Comparison of ENCODE assay signal across 12 mouse cellular contexts in genomic region chr11:118008843-118009242, GRCm38 (mm10). TPM values are rescaled to one million over a fixed set of nuclear protein-coding genes. Genes with fewer than 3 reads are reported as not detected.
DNase-seq lines count a peak whose midpoint lies in the region; ATAC-seq and TF ChIP-seq lines count a peak whose summit lies in the region.
"Had no signal": no experiment of that assay in that cellular context is flagged by ENCODE, and none has a peak within 500 bp of the region (broad histone marks: within the 10 kb centered on the region; RNA-seq: fewer than 3 reads in every experiment).

No protein-coding gene starts in this region.

- peaks cover 49% of the 10 kb centered on the region for H3K4me1 ChIP-seq in heart, embryonic 13.5 days
- peaks cover 17% of the 10 kb centered on the region for H3K4me1 ChIP-seq in heart, adult 2 months (ENCODE audit: control insufficient read depth, insufficient read depth, low read length)
- peaks cover 73% of the 10 kb centered on the region for H3K4me1 ChIP-seq in liver, embryonic 12.5 days
- peaks cover 30% of the 10 kb centered on the region for H3K4me1 ChIP-seq in liver, embryonic 11.5 days (replicated peaks; ENCODE audit: control insufficient read depth, insufficient read depth, low read length)
- H3K4me1 ChIP-seq in ES-Bruce4 (ENCODE audit: control insufficient read depth, insufficient read depth, low read length): peaks cover 36% of the 10 kb centered on the region
- peaks cover 31% of the 10 kb centered on the region for H3K4me1 ChIP-seq in limb, embryonic 12.5 days (replicated peaks)

- H3K27ac ChIP-seq in heart, embryonic 13.5 days (replicated peaks): peak overlapping the region; percentile 61
- H3K27ac ChIP-seq in heart, adult 2 months: no peak overlapping the region
- peak overlapping the region; percentile 65; the same call in 1 of the 2 replicates for H3K27ac ChIP-seq in liver, embryonic 12.5 days
- H3K27ac ChIP-seq in liver, embryonic 11.5 days (ENCODE audit: low read depth, low read length): no peak overlapping the region
- H3K27ac ChIP-seq in ES-Bruce4 (ENCODE audit: insufficient read depth, low read length): peak overlapping the region; percentile 93
- H3K27ac ChIP-seq in limb, embryonic 12.5 days: 0 out of 2 replicates have a peak overlapping the region, but pooled peaks have one; percentile 59
- H3K27ac ChIP-seq: forebrain, embryonic 15.5 days had no signal

- ATAC-seq in heart, embryonic 13.5 days (ENCODE audit: extremely low read depth, insufficient number of reproducible peaks, low FRiP score, low TSS enrichment): no peak
- no peak for ATAC-seq in liver, embryonic 12.5 days
- no peak for ATAC-seq in liver, embryonic 11.5 days (replicated peaks; ENCODE audit: low FRiP score)
- no peak for ATAC-seq in limb, embryonic 12.5 days (ENCODE audit: insufficient number of reproducible peaks, insufficient read depth, low FRiP score, low TSS enrichment, low read depth)
- ATAC-seq: forebrain, embryonic 15.5 days had no signal

- peak overlapping the region; percentile 1; the same call in 1 of the 2 replicates for H3K4me2 ChIP-seq in heart, embryonic 13.5 days
- H3K4me2 ChIP-seq in liver, embryonic 12.5 days: no peak overlapping the region
- no peak overlapping the region for H3K4me2 ChIP-seq in liver, embryonic 11.5 days
- no peak overlapping the region for H3K4me2 ChIP-seq in limb, embryonic 12.5 days
- H3K4me2 ChIP-seq: forebrain, embryonic 15.5 days; limb, embryonic 15.5 days had no signal

- TF ChIP-seq EP300 in heart, adult 2 months (IDR thresholded peaks at IDR 0.05; ENCODE audit: insufficient read depth, low read depth, low read length): no peak
- no peak for TF ChIP-seq EP300 in ES-Bruce4 (IDR thresholded peaks at IDR 0.05; ENCODE audit: insufficient read depth, low read depth, low read length)

- TF ChIP-seq CTCF in heart, adult 2 months (IDR thresholded peaks at IDR 0.05): no peak
- TF ChIP-seq CTCF in ES-Bruce4 (IDR thresholded peaks at IDR 0.05; ENCODE audit: low read depth, low read length): no peak

- no peak for DNase-seq in heart, adult 2 months
- no peak for DNase-seq in liver, embryonic 11.5 days (ENCODE audit: low spot score)
- no peak for DNase-seq in cerebellum, adult 9-11 months
- no peak for DNase-seq in embryo, embryonic 9.5 days (ENCODE audit: extremely low spot score)
- DNase-seq: adrenal gland, adult 8-10 months; gastrocnemius, postnatal 25 days had no signal

- H3K4me3 ChIP-seq in heart, embryonic 13.5 days: no peak overlapping the region
- H3K4me3 ChIP-seq in heart, adult 2 months: no peak overlapping the region
- H3K4me3 ChIP-seq in liver, embryonic 12.5 days: no peak overlapping the region
- no peak overlapping the region for H3K4me3 ChIP-seq in liver, embryonic 11.5 days (ENCODE audit: low read depth, low read length)
- peak overlapping the region; percentile 9 for H3K4me3 ChIP-seq in ES-Bruce4 (ENCODE audit: low read depth, low read length)
- H3K4me3 ChIP-seq in limb, embryonic 12.5 days (replicated peaks): no peak overlapping the region
- H3K4me3 ChIP-seq: forebrain, embryonic 15.5 days; limb, embryonic 15.5 days had no signal

- no peaks in the 10 kb centered on the region for H3K27me3 ChIP-seq in heart, embryonic 13.5 days (replicated peaks)
- H3K27me3 ChIP-seq in heart, adult 2 months (ENCODE audit: control insufficient read depth, insufficient read depth, low read length): no peaks in the 10 kb centered on the region
- H3K27me3 ChIP-seq in liver, embryonic 12.5 days (replicated peaks): no peaks in the 10 kb centered on the region
- no peaks in the 10 kb centered on the region for H3K27me3 ChIP-seq in liver, embryonic 11.5 days (replicated peaks; ENCODE audit: control insufficient read depth, insufficient read depth, low read length)
- H3K27me3 ChIP-seq in ES-Bruce4 (ENCODE audit: control insufficient read depth, insufficient read depth, low read length, poor library complexity, severe bottlenecking): no peaks in the 10 kb centered on the region
- no peaks in the 10 kb centered on the region for H3K27me3 ChIP-seq in limb, embryonic 12.5 days
- H3K27me3 ChIP-seq: forebrain, embryonic 15.5 days; limb, embryonic 15.5 days had no signal

- peaks cover 35% of the 10 kb centered on the region for H3K36me3 ChIP-seq in heart, embryonic 13.5 days
- H3K36me3 ChIP-seq in heart, adult 2 months (ENCODE audit: control insufficient read depth, insufficient read depth, low read length): no peaks in the 10 kb centered on the region
- peaks cover 85% of the 10 kb centered on the region for H3K36me3 ChIP-seq in liver, embryonic 12.5 days
- H3K36me3 ChIP-seq in liver, embryonic 11.5 days (ENCODE audit: control insufficient read depth, insufficient read depth, low read length): peaks cover 13% of the 10 kb centered on the region
- peaks cover 23% of the 10 kb centered on the region for H3K36me3 ChIP-seq in ES-Bruce4 (ENCODE audit: control insufficient read depth, insufficient read depth, low read length, poor library complexity, severe bottlenecking)
- peaks cover 57% of the 10 kb centered on the region for H3K36me3 ChIP-seq in limb, embryonic 12.5 days

- 66% methylated on average over 8 of the region's 8 CpGs for WGBS in heart, embryonic 13.5 days
- 79% methylated on average over 8 of the region's 8 CpGs for WGBS in heart, adult 2 months
- WGBS in liver, embryonic 12.5 days (ENCODE audit: insufficient replicate concordance): 80% methylated on average over 8 of the region's 8 CpGs
- WGBS in liver, embryonic 11.5 days: 87% methylated on average over 8 of the region's 8 CpGs
- 84% methylated on average over 8 of the region's 8 CpGs for WGBS in limb, embryonic 12.5 days

- TF ChIP-seq POLR2A in heart, adult 2 months (IDR thresholded peaks at IDR 0.05; ENCODE audit: insufficient read depth, low read depth, low read length): no peak
- no peak for TF ChIP-seq POLR2A in ES-Bruce4 (IDR thresholded peaks at IDR 0.05; ENCODE audit: insufficient read depth, low read length)

- H3K9me3 ChIP-seq in heart, embryonic 13.5 days: no peaks in the 10 kb centered on the region
- no peaks in the 10 kb centered on the region for H3K9me3 ChIP-seq in liver, embryonic 12.5 days (replicated peaks)
- H3K9me3 ChIP-seq in liver, embryonic 11.5 days (ENCODE audit: control insufficient read depth, low read length): no peaks in the 10 kb centered on the region
- H3K9me3 ChIP-seq in ES-Bruce4 (replicated peaks; ENCODE audit: control insufficient read depth, insufficient read depth, low read length, poor library complexity, severe bottlenecking): no peaks in the 10 kb centered on the region
- no peaks in the 10 kb centered on the region for H3K9me3 ChIP-seq in limb, embryonic 12.5 days
- H3K9me3 ChIP-seq: forebrain, embryonic 15.5 days; limb, embryonic 15.5 days had no signal

- H3K9ac ChIP-seq in heart, embryonic 13.5 days: peak overlapping the region; percentile 2
- no peak overlapping the region for H3K9ac ChIP-seq in heart, adult 2 months (ENCODE audit: low read depth, low read length)
- no peak overlapping the region for H3K9ac ChIP-seq in liver, embryonic 12.5 days
- no peak overlapping the region for H3K9ac ChIP-seq in liver, embryonic 11.5 days (ENCODE audit: low read depth, low read length)
- peak overlapping the region; percentile 3; the same call in 1 of the 2 replicates for H3K9ac ChIP-seq in ES-Bruce4 (ENCODE audit: low read depth, poor library complexity, severe bottlenecking)
- peak overlapping the region; percentile 27; the same call in 1 of the 2 replicates for H3K9ac ChIP-seq in limb, embryonic 12.5 days (replicated peaks)
- H3K9ac ChIP-seq: forebrain, embryonic 15.5 days; limb, embryonic 15.5 days had no signal

- peaks cover 3% of the 10 kb centered on the region; the same call in 1 of the 2 replicates for H3K79me2 ChIP-seq in heart, adult 2 months (replicated peaks; ENCODE audit: control insufficient read depth, insufficient read depth, low read length)

- intact Hi-C loops in heart, adult 2 months (cut with DNase I): no loop called here

RNA-seq across cellular contexts. Expression of gene Pgs1, which starts 22.8 kb away (rescaled TPM):
- 25.7 and 26.6 TPM in 2 replicates for polyA plus RNA-seq in heart, embryonic 13.5 days (2015; fragmentation: Nextera tagmentation; extraction: Ambion mirVana)
- 10 to 100 TPM; 17.9 to 18.1 TPM for total RNA-seq in heart, adult 2 months (2021)
- 21.8 and 26.5 TPM in 2 replicates for polyA plus RNA-seq in heart, adult 2 months (2012; rRNA removed)
- 26.4 and 29.6 TPM in 2 replicates for polyA plus RNA-seq in liver, embryonic 12.5 days (2016; fragmentation: Nextera tagmentation; extraction: Ambion mirVana)
- polyA plus RNA-seq in liver, embryonic 11.5 days (2014; fragmentation: Nextera tagmentation; extraction: Ambion mirVana): 31.5 and 31.9 TPM in 2 replicates
- 31.5 and 35.5 TPM in 2 replicates for polyA plus RNA-seq in ES-Bruce4 (2011; ENCODE audit: insufficient read depth, insufficient read length, low read depth, missing spikeins)
- 40.7 and 43.1 TPM in 2 replicates for polyA plus RNA-seq in limb, embryonic 12.5 days (2016; fragmentation: Nextera tagmentation; extraction: Ambion mirVana)

RNA-seq across cellular contexts. Expression of gene Socs3, which starts 39.0 kb away (rescaled TPM):
- polyA plus RNA-seq in heart, embryonic 13.5 days (2015; fragmentation: Nextera tagmentation; extraction: Ambion mirVana): 4.9 and 8.5 TPM in 2 replicates
- 1 to 10 TPM; 2.8 to 4.5 TPM for total RNA-seq in heart, adult 2 months (2021)
- 3.7 and 4.4 TPM in 2 replicates for polyA plus RNA-seq in heart, adult 2 months (2012; rRNA removed)
- polyA plus RNA-seq in liver, embryonic 12.5 days (2016; fragmentation: Nextera tagmentation; extraction: Ambion mirVana): 8.6 and 9.8 TPM in 2 replicates
- 3.7 and 4.6 TPM in 2 replicates for polyA plus RNA-seq in liver, embryonic 11.5 days (2014; fragmentation: Nextera tagmentation; extraction: Ambion mirVana)
- polyA plus RNA-seq in ES-Bruce4 (2011; ENCODE audit: insufficient read depth, insufficient read length, low read depth, missing spikeins): 53.8 and 61.5 TPM in 2 replicates
- 14.9 and 16.4 TPM in 2 replicates for polyA plus RNA-seq in limb, embryonic 12.5 days (2016; fragmentation: Nextera tagmentation; extraction: Ambion mirVana)

Comparison
In these comparisons a context has a peak if more than half of its experiments do, and no peak if none do; other contexts are left out.
1. H3K27ac ChIP-seq: peak in heart, embryonic 13.5 days (single experiment), liver, embryonic 12.5 days (single experiment), ES-Bruce4 (single experiment) and limb, embryonic 12.5 days (single experiment); none in heart, adult 2 months (single experiment) and liver, embryonic 11.5 days (single experiment).
2. H3K9ac ChIP-seq: peak in heart, embryonic 13.5 days (single experiment), ES-Bruce4 (single experiment) and limb, embryonic 12.5 days (single experiment); none in heart, adult 2 months (single experiment), liver, embryonic 12.5 days (single experiment) and liver, embryonic 11.5 days (single experiment).